Comparison of ENCODE assay signal across 1 mouse cellular context in genomic region chr14:31597446-31597845, GRCm38 (mm10).
TF ChIP-seq lines count a peak whose summit lies in the region.

No protein-coding gene starts in this region.

TF ChIP-seq in CH12.LX, 34 proteins besides CTCF, POLR2A, EP300 and RAD21 (continued from another document):
- TF ChIP-seq ZKSCAN1 (IDR thresholded peaks at IDR 0.05; ENCODE audit: borderline replicate concordance, low read depth, low read length): no peak
- TF ChIP-seq ETS1 (conservative IDR thresholded peaks at IDR 0.05; ENCODE audit: low read depth, low read length): peak; percentile 48; the same call in 1 of the 2 replicates
- TF ChIP-seq KAT2A (IDR thresholded peaks at IDR 0.05; ENCODE audit: insufficient replicate concordance, low read length): no peak
- no peak for TF ChIP-seq TBP (conservative IDR thresholded peaks at IDR 0.05; ENCODE audit: low read depth, low read length)
